Mouse (Mus musculus): ENCODE results near the gene Ppp2r5e. TPM values are rescaled to one million over a fixed set of nuclear protein-coding genes. Genes with fewer than 3 reads are reported as not detected.

The Ppp2r5e gene
- polyA plus RNA-seq, 1 experiment from 2014 or later: 9.9 TPM

GRCm38 (mm10) chr12:75546241-75546640 lies 49.8 kb downstream of the Ppp2r5e start:
- Histone ChIP-seq H3K4me1 (replicated peaks; ENCODE audit: control insufficient read depth, insufficient read depth, low read length) (0 out of 2 replicates have a peak, but pooled peaks cover 3% of the 10 kb centered on the region), H3K9ac (ENCODE audit: low read length) (no peak overlapping the region), H3K27ac (ENCODE audit: low read length) (no peak overlapping the region), H3K4me2 (ENCODE audit: low read depth, low read length) (no peak overlapping the region), H3K4me3 (ENCODE audit: low read length) (no peak overlapping the region), H3K36me3 (ENCODE audit: control insufficient read depth, insufficient read depth, low read length) (no peaks in the 10 kb centered on the region), H3K9me3 (ENCODE audit: control insufficient read depth, low read length) (no peaks in the 10 kb centered on the region), H3K27me3 (ENCODE audit: control insufficient read depth, insufficient read depth, low read depth, low read length) (no peaks in the 10 kb centered on the region)
- no peak for ATAC-seq (ENCODE audit: low read depth)
- 89% methylated on average over 5 of the region's 5 CpGs for WGBS

- H3K27me3 ChIP-seq (ENCODE audit: control insufficient read depth, insufficient read depth, low read depth, low read length): no peaks in the 10 kb centered on the region
- H3K4me1 ChIP-seq (replicated peaks; ENCODE audit: control insufficient read depth, insufficient read depth, low read length): 0 out of 2 replicates have a peak, but pooled peaks cover 3% of the 10 kb centered on the region
- H3K9ac ChIP-seq (ENCODE audit: low read length): no peak overlapping the region
- H3K4me2 ChIP-seq (ENCODE audit: low read depth, low read length): no peak overlapping the region
- no peak overlapping the region for H3K4me3 ChIP-seq (ENCODE audit: low read length)
- ATAC-seq (ENCODE audit: low read depth): no peak
- no peak overlapping the region for H3K27ac ChIP-seq (ENCODE audit: low read length)
- H3K9me3 ChIP-seq (ENCODE audit: control insufficient read depth, low read length): no peaks in the 10 kb centered on the region
- H3K36me3 ChIP-seq (ENCODE audit: control insufficient read depth, insufficient read depth, low read length): no peaks in the 10 kb centered on the region
- 93% methylated on average over 4 of the region's 4 CpGs for WGBS
Measured at GRCm38 (mm10) chr12:75545431-75545925, 50.6 kb downstream of the Ppp2r5e start.

GRCm38 (mm10) chr12:75544666-75545065 lies 51.4 kb downstream of the Ppp2r5e start:
- Histone ChIP-seq H3K9ac (ENCODE audit: low read length) (no peak overlapping the region), H3K27ac (ENCODE audit: low read length) (no peak overlapping the region), H3K4me3 (ENCODE audit: low read length) (no peak overlapping the region), H3K4me1 (replicated peaks; ENCODE audit: control insufficient read depth, insufficient read depth, low read length) (0 out of 2 replicates have a peak, but pooled peaks cover 3% of the 10 kb centered on the region), H3K4me2 (ENCODE audit: low read depth, low read length) (no peak overlapping the region), H3K9me3 (ENCODE audit: control insufficient read depth, low read length) (no peaks in the 10 kb centered on the region), H3K36me3 (ENCODE audit: control insufficient read depth, insufficient read depth, low read length) (no peaks in the 10 kb centered on the region), H3K27me3 (ENCODE audit: control insufficient read depth, insufficient read depth, low read depth, low read length) (no peaks in the 10 kb centered on the region)
- WGBS: 72% methylated on average over 2 of the region's 2 CpGs
- ATAC-seq (ENCODE audit: low read depth): no peak

- Histone ChIP-seq H3K4me2 (ENCODE audit: low read depth, low read length) (no peak overlapping the region), H3K9ac (ENCODE audit: low read length) (no peak overlapping the region), H3K9me3 (ENCODE audit: control insufficient read depth, low read length) (no peaks in the 10 kb centered on the region), H3K27ac (ENCODE audit: low read length) (no peak overlapping the region), H3K27me3 (ENCODE audit: control insufficient read depth, insufficient read depth, low read depth, low read length) (no peaks in the 10 kb centered on the region), H3K4me1 (replicated peaks; ENCODE audit: control insufficient read depth, insufficient read depth, low read length) (0 out of 2 replicates have a peak, but pooled peaks cover 3% of the 10 kb centered on the region), H3K36me3 (ENCODE audit: control insufficient read depth, insufficient read depth, low read length) (no peaks in the 10 kb centered on the region), H3K4me3 (ENCODE audit: low read length) (no peak overlapping the region)
- 79% methylated on average over 2 of the region's 2 CpGs for WGBS
- no peak for ATAC-seq (ENCODE audit: low read depth)
Measured at GRCm38 (mm10) chr12:75544259-75544658, 51.8 kb downstream of the Ppp2r5e start.

GRCm38 (mm10) chr12:75543346-75543745 lies 52.7 kb downstream of the Ppp2r5e start:
- 0 out of 2 replicates have a peak, but pooled peaks cover 3% of the 10 kb centered on the region for H3K4me1 ChIP-seq (replicated peaks; ENCODE audit: control insufficient read depth, insufficient read depth, low read length)
- no peak overlapping the region for H3K4me2 ChIP-seq (ENCODE audit: low read depth, low read length)
- no peaks in the 10 kb centered on the region for H3K9me3 ChIP-seq (ENCODE audit: control insufficient read depth, low read length)
- no peak overlapping the region for H3K27ac ChIP-seq (ENCODE audit: low read length)
- ATAC-seq (ENCODE audit: low read depth): no peak
- no peak overlapping the region for H3K4me3 ChIP-seq (ENCODE audit: low read length)
- H3K36me3 ChIP-seq (ENCODE audit: control insufficient read depth, insufficient read depth, low read length): no peaks in the 10 kb centered on the region
- H3K27me3 ChIP-seq (ENCODE audit: control insufficient read depth, insufficient read depth, low read depth, low read length): no peaks in the 10 kb centered on the region
- WGBS: 71% methylated on average over 3 of the region's 3 CpGs
- H3K9ac ChIP-seq (ENCODE audit: low read length): no peak overlapping the region

GRCm38 (mm10) chr12:75540621-75541171 lies 55.3 kb downstream of the Ppp2r5e start:
- Histone ChIP-seq H3K4me2 (ENCODE audit: low read depth, low read length) (no peak overlapping the region), H3K9ac (ENCODE audit: low read length) (no peak overlapping the region), H3K4me3 (ENCODE audit: low read length) (no peak overlapping the region), H3K4me1 (replicated peaks; ENCODE audit: control insufficient read depth, insufficient read depth, low read length) (peaks cover 7% of the 10 kb centered on the region; the same call in 1 of the 2 replicates), H3K36me3 (ENCODE audit: control insufficient read depth, insufficient read depth, low read length) (no peaks in the 10 kb centered on the region), H3K27ac (ENCODE audit: low read length) (no peak overlapping the region), H3K27me3 (ENCODE audit: control insufficient read depth, insufficient read depth, low read depth, low read length) (no peaks in the 10 kb centered on the region), H3K9me3 (ENCODE audit: control insufficient read depth, low read length) (no peaks in the 10 kb centered on the region)
- WGBS: 78% methylated on average over 5 of the region's 5 CpGs
- ATAC-seq (ENCODE audit: low read depth): no peak

- peaks cover 7% of the 10 kb centered on the region; the same call in 1 of the 2 replicates for H3K4me1 ChIP-seq (replicated peaks; ENCODE audit: control insufficient read depth, insufficient read depth, low read length)
Measured at GRCm38 (mm10) chr12:75539228-75539627, 56.8 kb downstream of the Ppp2r5e start.

GRCm38 (mm10) chr12:75537673-75538423 lies 58.2 kb downstream of the Ppp2r5e start:
- H3K9me3 ChIP-seq (ENCODE audit: control insufficient read depth, low read length): no peaks in the 10 kb centered on the region
- no peaks in the 10 kb centered on the region for H3K36me3 ChIP-seq (ENCODE audit: control insufficient read depth, insufficient read depth, low read length)
- no peak overlapping the region for H3K4me2 ChIP-seq (ENCODE audit: low read depth, low read length)
- 0 out of 2 replicates have a peak, but pooled peaks have one; percentile 20 for ATAC-seq (ENCODE audit: low read depth)
- 66% methylated on average over 6 of the region's 6 CpGs for WGBS
- no peaks in the 10 kb centered on the region for H3K27me3 ChIP-seq (ENCODE audit: control insufficient read depth, insufficient read depth, low read depth, low read length)
- no peak overlapping the region for H3K27ac ChIP-seq (ENCODE audit: low read length)
- peaks cover 4% of the 10 kb centered on the region; the same call in 1 of the 2 replicates for H3K4me1 ChIP-seq (replicated peaks; ENCODE audit: control insufficient read depth, insufficient read depth, low read length)
- no peak overlapping the region for H3K4me3 ChIP-seq (ENCODE audit: low read length)
- no peak overlapping the region for H3K9ac ChIP-seq (ENCODE audit: low read length)

More at GRCm38 (mm10) chr12:75539228-75539627, 56.8 kb downstream of the Ppp2r5e start:
- H3K36me3 ChIP-seq (ENCODE audit: control insufficient read depth, insufficient read depth, low read length): no peaks in the 10 kb centered on the region
- no peak overlapping the region for H3K9ac ChIP-seq (ENCODE audit: low read length)
- H3K4me3 ChIP-seq (ENCODE audit: low read length): no peak overlapping the region
- no peak for ATAC-seq (ENCODE audit: low read depth)
- no peaks in the 10 kb centered on the region for H3K27me3 ChIP-seq (ENCODE audit: control insufficient read depth, insufficient read depth, low read depth, low read length)
- no peak overlapping the region for H3K4me2 ChIP-seq (ENCODE audit: low read depth, low read length)
- H3K9me3 ChIP-seq (ENCODE audit: control insufficient read depth, low read length): no peaks in the 10 kb centered on the region
- 78% methylated on average over 3 of the region's 3 CpGs for WGBS
- H3K27ac ChIP-seq (ENCODE audit: low read length): no peak overlapping the region

GRCm38 (mm10) chr12:75537019-75537672 lies 58.9 kb downstream of the Ppp2r5e start:
- no peak for ATAC-seq (ENCODE audit: low read depth)
- 57% methylated on average over 7 of the region's 7 CpGs for WGBS
- Histone ChIP-seq H3K4me1 (replicated peaks; ENCODE audit: control insufficient read depth, insufficient read depth, low read length) (peaks cover 4% of the 10 kb centered on the region; the same call in 1 of the 2 replicates), H3K9me3 (ENCODE audit: control insufficient read depth, low read length) (no peaks in the 10 kb centered on the region), H3K4me2 (ENCODE audit: low read depth, low read length) (no peak overlapping the region), H3K9ac (ENCODE audit: low read length) (no peak overlapping the region), H3K4me3 (ENCODE audit: low read length) (no peak overlapping the region), H3K27me3 (ENCODE audit: control insufficient read depth, insufficient read depth, low read depth, low read length) (no peaks in the 10 kb centered on the region), H3K27ac (ENCODE audit: low read length) (no peak overlapping the region), H3K36me3 (ENCODE audit: control insufficient read depth, insufficient read depth, low read length) (no peaks in the 10 kb centered on the region)

Data from lung, embryonic 16.5 days (tissue).